In the genomic region with DNA sequence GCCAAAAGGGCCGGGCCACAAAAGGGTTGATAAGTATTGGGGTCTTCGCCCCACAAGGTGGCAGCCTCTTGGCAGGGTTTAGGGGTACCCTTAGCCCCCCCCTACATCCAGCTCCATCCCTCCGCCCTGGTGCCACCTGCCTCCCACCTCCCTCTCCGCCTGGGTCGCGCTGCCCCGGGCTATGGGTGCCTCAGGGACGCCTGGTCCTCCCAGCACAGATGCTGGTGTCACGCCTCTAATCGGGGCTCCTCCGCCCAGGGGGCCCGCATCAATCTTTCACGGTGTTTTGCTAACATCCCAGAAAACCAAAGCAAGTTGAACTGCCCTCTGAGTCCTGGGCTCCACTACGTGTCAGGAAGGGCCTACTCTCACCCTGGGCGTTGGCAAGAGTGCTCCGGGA, we compare ENCODE assay signal across 11 mouse cellular contexts. TPM values are rescaled to one million over a fixed set of nuclear protein-coding genes. Genes with fewer than 3 reads are reported as not detected.
DNase-seq lines count a peak whose midpoint lies in the region; ATAC-seq and TF ChIP-seq lines count a peak whose summit lies in the region.
"Had no signal": no experiment of that assay in that cellular context is flagged by ENCODE, and none has a peak within 500 bp of the region (broad histone marks: within the 10 kb centered on the region; RNA-seq: fewer than 3 reads in every experiment).

No protein-coding gene starts in this region.

- no peaks in the 10 kb centered on the region for H3K9me3 ChIP-seq in stomach, embryonic 15.5 days
- H3K9me3 ChIP-seq in stomach, postnatal 0 days (ENCODE audit: control insufficient read depth, low read length) = no peaks in the 10 kb centered on the region
- no peaks in the 10 kb centered on the region for H3K9me3 ChIP-seq in forebrain, embryonic 14.5 days (replicated peaks; ENCODE audit: control insufficient read depth, low read length)
- H3K9me3 ChIP-seq in midbrain, embryonic 10.5 days (replicated peaks) = no peaks in the 10 kb centered on the region
- no peaks in the 10 kb centered on the region for H3K9me3 ChIP-seq in neural tube, embryonic 15.5 days (replicated peaks)

- no peak for TF ChIP-seq EP300 in stomach, postnatal 0 days (optimal IDR thresholded peaks at IDR 0.05)

- TF ChIP-seq CTCF in stomach, postnatal 0 days (IDR thresholded peaks at IDR 0.05; ENCODE audit: low read depth) = no peak

- 3% methylated on average over 16 of the region's 16 CpGs for WGBS in stomach, embryonic 15.5 days
- 9% methylated on average over 16 of the region's 16 CpGs for WGBS in stomach, postnatal 0 days
- 2% methylated on average over 14 of the region's 16 CpGs for WGBS in forebrain, embryonic 14.5 days
- WGBS in midbrain, embryonic 10.5 days = 2% methylated on average over 16 of the region's 16 CpGs
- 2% methylated on average over 16 of the region's 16 CpGs for whole genome bisulfite sequencing in neural tube, embryonic 15.5 days

- no peak overlapping the region for H3K27ac ChIP-seq in stomach, embryonic 15.5 days
- H3K27ac ChIP-seq in stomach, postnatal 0 days (replicated peaks) = no peak overlapping the region
- H3K27ac ChIP-seq in forebrain, embryonic 14.5 days (ENCODE audit: low read depth, low read length) = no peak overlapping the region
- H3K27ac ChIP-seq in midbrain, embryonic 10.5 days (replicated peaks) = 0 out of 2 replicates have a peak overlapping the region, but pooled peaks have one; percentile 59
- H3K27ac ChIP-seq in neural tube, embryonic 15.5 days (replicated peaks) = peak overlapping the region; percentile 84

- H3K36me3 ChIP-seq in stomach, embryonic 15.5 days = no peaks in the 10 kb centered on the region
- no peaks in the 10 kb centered on the region for H3K36me3 ChIP-seq in stomach, postnatal 0 days (ENCODE audit: control insufficient read depth, insufficient read depth, low read length)
- H3K36me3 ChIP-seq in forebrain, embryonic 14.5 days (ENCODE audit: control insufficient read depth, insufficient read depth, low read length) = no peaks in the 10 kb centered on the region
- H3K36me3 ChIP-seq in midbrain, embryonic 10.5 days = no peaks in the 10 kb centered on the region
- H3K36me3 ChIP-seq in neural tube, embryonic 15.5 days = no peaks in the 10 kb centered on the region

- no peak for ATAC-seq in stomach, embryonic 15.5 days (ENCODE audit: insufficient read depth, low FRiP score, low read depth)
- no peak for ATAC-seq in stomach, postnatal 0 days (ENCODE audit: low FRiP score, low TSS enrichment)
- no peak for ATAC-seq in forebrain, embryonic 14.5 days
- ATAC-seq in neural tube, embryonic 15.5 days (ENCODE audit: low FRiP score) = no peak

- H3K4me3 ChIP-seq in stomach, embryonic 15.5 days (replicated peaks) = 0 out of 2 replicates have a peak overlapping the region, but pooled peaks have one; percentile 24
- H3K4me3 ChIP-seq in stomach, postnatal 0 days (ENCODE audit: low read depth, low read length) = no peak overlapping the region
- no peak overlapping the region for H3K4me3 ChIP-seq in forebrain, embryonic 14.5 days (ENCODE audit: low read depth, low read length)
- H3K4me3 ChIP-seq in midbrain, embryonic 10.5 days = peak overlapping the region; percentile 52
- H3K4me3 ChIP-seq in neural tube, embryonic 15.5 days (replicated peaks) = peak overlapping the region; percentile 39

- no peak overlapping the region for H3K4me2 ChIP-seq in stomach, embryonic 15.5 days
- no peak overlapping the region for H3K4me2 ChIP-seq in stomach, postnatal 0 days (replicated peaks; ENCODE audit: low read depth)
- H3K4me2 ChIP-seq in forebrain, embryonic 14.5 days (ENCODE audit: low read length) = 0 out of 2 replicates have a peak overlapping the region, but pooled peaks have one; percentile 50
- H3K4me2 ChIP-seq in neural tube, embryonic 15.5 days = peak overlapping the region; percentile 62

- no peak for DNase-seq in stomach, postnatal 0 days (ENCODE audit: low spot score)
- no peak for DNase-seq in forebrain, embryonic 14.5 days (ENCODE audit: low spot score)
- DNase-seq in midbrain, embryonic 10.5 days (ENCODE audit: low spot score) = peak; percentile 24
- no peak for DNase-seq in layer of hippocampus, postnatal 36 days
- no peak for DNase-seq in thymus, postnatal 25 days
- DNase-seq in thymus, postnatal 10 days (ENCODE audit: low spot score in 2 of 2) = no peak
- DNase-seq: heart, adult 18-20 months; kidney, adult 11 months had no signal

- H3K27me3 ChIP-seq in stomach, embryonic 15.5 days (replicated peaks) = peaks cover 75% of the 10 kb centered on the region
- H3K27me3 ChIP-seq in stomach, postnatal 0 days (ENCODE audit: control insufficient read depth, insufficient read depth, low read length) = peaks cover 32% of the 10 kb centered on the region; the same call in 1 of the 2 replicates
- H3K27me3 ChIP-seq in forebrain, embryonic 14.5 days (replicated peaks; ENCODE audit: control insufficient read depth, insufficient read depth, low read length) = peaks cover 61% of the 10 kb centered on the region
- peaks cover 92% of the 10 kb centered on the region for H3K27me3 ChIP-seq in midbrain, embryonic 10.5 days (ENCODE audit: low read depth, poor library complexity, severe bottlenecking)
- peaks cover 76% of the 10 kb centered on the region for H3K27me3 ChIP-seq in neural tube, embryonic 15.5 days (replicated peaks)

- peaks cover 15% of the 10 kb centered on the region for H3K4me1 ChIP-seq in stomach, embryonic 15.5 days
- H3K4me1 ChIP-seq in stomach, postnatal 0 days (replicated peaks; ENCODE audit: control insufficient read depth, insufficient read depth) = no peaks in the 10 kb centered on the region
- H3K4me1 ChIP-seq in forebrain, embryonic 14.5 days (ENCODE audit: control insufficient read depth, insufficient read depth, low read length) = peaks cover 8% of the 10 kb centered on the region
- H3K4me1 ChIP-seq in midbrain, embryonic 10.5 days = peaks cover 37% of the 10 kb centered on the region
- H3K4me1 ChIP-seq in neural tube, embryonic 15.5 days = peaks cover 41% of the 10 kb centered on the region

- no peak overlapping the region for H3K9ac ChIP-seq in stomach, embryonic 15.5 days
- no peak overlapping the region for H3K9ac ChIP-seq in stomach, postnatal 0 days (ENCODE audit: low read length)
- no peak overlapping the region for H3K9ac ChIP-seq in forebrain, embryonic 14.5 days (ENCODE audit: low read length)
- H3K9ac ChIP-seq in neural tube, embryonic 15.5 days (replicated peaks) = peak overlapping the region; percentile 45

RNA-seq across cellular contexts. Expression of gene Prrxl1, which starts 0.9 kb away (rescaled TPM):
- polyA plus RNA-seq in stomach, embryonic 15.5 days (2015; fragmentation: Nextera tagmentation; extraction: Ambion mirVana) = 0.86 and 0.93 TPM in 2 replicates
- 0.10 and 0.11 TPM in 2 replicates for polyA plus RNA-seq in stomach, postnatal 0 days (2015; fragmentation: Nextera tagmentation; extraction: Ambion mirVana)
- polyA plus RNA-seq in forebrain, embryonic 14.5 days (2014; fragmentation: Nextera tagmentation; extraction: Ambion mirVana) = 0.19 TPM in 1 of 2 replicates, not detected in the other
- polyA plus RNA-seq in midbrain, embryonic 10.5 days (2016; fragmentation: Nextera tagmentation; extraction: Ambion mirVana) = 6.0 and 8.1 TPM in 2 replicates
- 112 and 125 TPM in 2 replicates for polyA plus RNA-seq in neural tube, embryonic 15.5 days (2015; fragmentation: Nextera tagmentation; extraction: Ambion mirVana)
- total RNA-seq in layer of hippocampus, postnatal 36 days (2021) = not detected
- total RNA-seq: heart, adult 18-20 months had no signal
- polyA plus RNA-seq: liver, embryonic 11.5 days had no signal

Comparison
In these comparisons a context has a peak if more than half of its experiments do, and no peak if none do; other contexts are left out.
1. H3K4me3 ChIP-seq: peak in stomach, embryonic 15.5 days (single experiment), midbrain, embryonic 10.5 days (single experiment) and neural tube, embryonic 15.5 days (single experiment); none in stomach, postnatal 0 days (single experiment) and forebrain, embryonic 14.5 days (single experiment).
2. H3K27ac ChIP-seq: peak in midbrain, embryonic 10.5 days (single experiment) and neural tube, embryonic 15.5 days (single experiment); none in stomach, embryonic 15.5 days (single experiment), stomach, postnatal 0 days (single experiment) and forebrain, embryonic 14.5 days (single experiment).
3. H3K4me2 ChIP-seq: peak in forebrain, embryonic 14.5 days (single experiment) and neural tube, embryonic 15.5 days (single experiment); none in stomach, embryonic 15.5 days (single experiment) and stomach, postnatal 0 days (single experiment).
4. RNA of gene Prrxl1, which starts 0.9 kb away (polyA plus RNA-seq): 112 to 125 TPM in neural tube, embryonic 15.5 days; 6.0 to 8.1 TPM in midbrain, embryonic 10.5 days, 0.86 to 0.93 TPM in stomach, embryonic 15.5 days, 0.10 to 0.11 TPM in stomach, postnatal 0 days and 0.19 TPM in forebrain, embryonic 14.5 days; every median in the first group is over 10 times any median in the second.